Mouse (Mus musculus) stomach, postnatal 0 days (tissue): ENCODE results near the gene C1qtnf5. TPM values are rescaled to one million over a fixed set of nuclear protein-coding genes. Genes with fewer than 3 reads are reported as not detected.
A peak's percentile ranks its signal among the peaks of the same experiment; 100 is the strongest.

Experiments
- ATAC-seq: fragments of 200-750 bp; cut with Nextera tagmentation; 2 replicates; pipeline ENCODE4 v1.8.0; 2017; ENCODE audit not compliant: low FRiP score, low TSS enrichment
- DNase-seq: peaks from one replicate; pipeline ENCODE4 v3.0.0-alpha.2; 2016; ENCODE audit warnings: low spot score
- H3K27ac ChIP-seq: fragments of 300-500 bp; sonication (generic); replicated peaks from 2 replicates; pipeline ENCODE4 v1.5.1; 2014; ENCODE audit warnings: mild to moderate bottlenecking, control low read depth
- H3K27me3 ChIP-seq: fragments of 300-500 bp; sonication (generic); 2 replicates; pipeline ENCODE4 v1.6.1; 2014; ENCODE audit warnings: low read length; ENCODE audit not compliant: control insufficient read depth, insufficient read depth
- H3K36me3 ChIP-seq: fragments of 300-500 bp; sonication (generic); 2 replicates; pipeline ENCODE4 v1.6.1; 2014; ENCODE audit warnings: low read length, mixed read lengths; ENCODE audit not compliant: control insufficient read depth, insufficient read depth
- H3K4me1 ChIP-seq: fragments of 300-500 bp; sonication (generic); replicated peaks from 2 replicates; pipeline ENCODE4 v1.6.1; 2014; ENCODE audit warnings: antibody characterized with exemption; ENCODE audit not compliant: control insufficient read depth, insufficient read depth
- H3K4me2 ChIP-seq: fragments of 300-500 bp; sonication (generic); replicated peaks from 2 replicates; pipeline ENCODE4 v1.6.1; 2014; ENCODE audit warnings: low read depth, mild to moderate bottlenecking, control low read depth, moderate library complexity
- H3K4me3 ChIP-seq: fragments of 300-500 bp; sonication (generic); 2 replicates; pipeline ENCODE4 v1.5.1; 2014; ENCODE audit warnings: low read depth, low read length, control low read depth
- H3K9ac ChIP-seq: fragments of 300-500 bp; sonication (generic); 2 replicates; pipeline ENCODE4 v1.6.1; 2014; ENCODE audit warnings: mild to moderate bottlenecking, low read length, control low read depth, mixed read lengths
- H3K9me3 ChIP-seq: fragments of 300-500 bp; sonication (generic); 2 replicates; pipeline ENCODE4 v1.6.1; 2016; ENCODE audit warnings: low read length; ENCODE audit not compliant: control insufficient read depth
- CTCF ChIP-seq: IDR thresholded peaks from 2 replicates; pipeline ENCODE4 v1.5.1; 2016; ENCODE audit warnings: antibody characterized with exemption, low read depth, mild to moderate bottlenecking, moderate library complexity
- EP300 ChIP-seq: optimal IDR thresholded peaks from 2 replicates; pipeline ENCODE3; 2016; ENCODE audit warnings: antibody characterized with exemption
- WGBS: fragments of 180-500 bp; shearing (Covaris S2); extraction: QIAGEN DNeasy Blood & Tissue Kit; methylation state at CpG from one replicate; pipeline ENCODE4 v1.1.7; 2014; 5-methylcytosine and 5-hydroxymethylcytosine counted together
- polyA plus RNA-seq: library from polyadenylated mRNA; unstranded; fragments of >200 nt; fragmentation: Nextera tagmentation; extraction: Ambion mirVana; gene quantifications from 2 replicates; pipeline ENCODE4 v1.2.1, GENCODE M21; 2015

Gene C1qtnf5
- polyA plus RNA-seq, 1 experiment from 2014 or later = 5.3 TPM

DNA sequence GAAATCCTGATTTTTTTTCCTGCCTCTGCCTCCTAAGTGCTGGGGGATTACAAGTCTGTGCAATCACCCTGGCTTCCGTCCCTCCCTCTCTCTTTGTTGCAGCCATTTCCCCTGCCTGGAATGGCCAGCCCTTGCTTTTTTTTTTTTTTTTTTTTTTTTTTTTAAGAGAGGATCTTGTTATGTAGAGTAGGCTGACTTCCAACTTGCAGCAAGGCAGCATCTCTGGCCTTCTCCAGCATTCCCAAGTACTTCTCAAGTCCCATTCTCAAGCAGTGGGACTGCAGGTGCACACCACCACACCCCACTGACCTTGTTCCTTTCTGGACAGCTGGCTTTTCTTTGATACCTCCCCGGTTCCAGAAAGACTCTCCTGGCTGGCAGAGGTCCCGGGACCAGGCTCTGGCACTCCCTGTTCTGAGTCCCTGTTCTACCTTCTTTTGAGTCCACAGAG, 20.3 kb downstream of the C1qtnf5 start:
- Histone ChIP-seq H3K4me3 (no peak overlapping the region), H3K9ac (no peak overlapping the region), H3K4me2 (no peak overlapping the region), H3K9me3 (no peaks in the 10 kb centered on the region), H3K27me3 (no peaks in the 10 kb centered on the region), H3K4me1 (peaks cover 6% of the 10 kb centered on the region), H3K36me3 (no peaks in the 10 kb centered on the region), H3K27ac (no peak overlapping the region)
- ATAC-seq (no peak), DNase-seq (no peak)
- 54% methylated on average over 3 of the region's 3 CpGs for WGBS
- TF ChIP-seq CTCF (no peak), EP300 (no peak)

GRCm38 (mm10) chr9:44129633-44130032, 22.6 kb downstream of the C1qtnf5 start:
- WGBS = 11% methylated on average over 9 of the region's 9 CpGs
- H3K27ac ChIP-seq = peak overlapping the region; percentile 93
- DNase-seq (no peak), ATAC-seq (0 out of 2 replicates have a peak, but pooled peaks have one; percentile 0)
- no peaks in the 10 kb centered on the region for H3K27me3 ChIP-seq
- TF ChIP-seq CTCF (no peak), EP300 (no peak)
- peak overlapping the region; percentile 68 for H3K9ac ChIP-seq
- peak overlapping the region; percentile 39 for H3K4me3 ChIP-seq
- H3K4me1 ChIP-seq = peaks cover 7% of the 10 kb centered on the region
- H3K36me3 ChIP-seq = no peaks in the 10 kb centered on the region
- H3K9me3 ChIP-seq = no peaks in the 10 kb centered on the region
- H3K4me2 ChIP-seq = peak overlapping the region; percentile 64

DNA sequence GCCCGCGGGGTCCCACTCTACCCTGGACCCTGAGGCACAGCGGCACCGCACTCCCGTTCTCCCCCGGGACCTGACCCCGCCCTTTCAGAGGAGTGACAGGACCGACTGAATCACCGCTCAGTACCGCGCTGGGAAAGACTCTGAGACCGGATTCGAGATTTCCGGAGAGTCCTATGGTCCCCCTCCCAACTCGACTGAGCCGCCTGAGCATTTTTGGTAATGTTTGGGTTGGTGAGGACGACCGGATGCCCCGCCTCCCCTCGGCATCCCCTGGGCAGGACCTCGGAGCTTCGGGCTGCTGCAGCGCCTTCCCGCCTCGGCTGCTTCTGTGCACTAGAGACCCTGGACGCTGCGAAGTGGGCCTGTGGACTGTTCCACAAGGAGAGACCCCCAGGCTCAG, 23.0 kb downstream of the C1qtnf5 start:
- ATAC-seq (peak; percentile 73), DNase-seq (peak; percentile 54)
- H3K9me3 ChIP-seq = no peaks in the 10 kb centered on the region
- TF ChIP-seq EP300 (no peak), CTCF (no peak)
- H3K9ac ChIP-seq = peak overlapping the region; percentile 68
- no peaks in the 10 kb centered on the region for H3K36me3 ChIP-seq
- peak overlapping the region; percentile 39 for H3K4me3 ChIP-seq
- H3K4me2 ChIP-seq = peak overlapping the region; percentile 64
- 1% methylated on average over 27 of the region's 27 CpGs for WGBS
- H3K27ac ChIP-seq = peak overlapping the region; percentile 93
- H3K4me1 ChIP-seq = peaks cover 8% of the 10 kb centered on the region
- no peaks in the 10 kb centered on the region for H3K27me3 ChIP-seq

DNA sequence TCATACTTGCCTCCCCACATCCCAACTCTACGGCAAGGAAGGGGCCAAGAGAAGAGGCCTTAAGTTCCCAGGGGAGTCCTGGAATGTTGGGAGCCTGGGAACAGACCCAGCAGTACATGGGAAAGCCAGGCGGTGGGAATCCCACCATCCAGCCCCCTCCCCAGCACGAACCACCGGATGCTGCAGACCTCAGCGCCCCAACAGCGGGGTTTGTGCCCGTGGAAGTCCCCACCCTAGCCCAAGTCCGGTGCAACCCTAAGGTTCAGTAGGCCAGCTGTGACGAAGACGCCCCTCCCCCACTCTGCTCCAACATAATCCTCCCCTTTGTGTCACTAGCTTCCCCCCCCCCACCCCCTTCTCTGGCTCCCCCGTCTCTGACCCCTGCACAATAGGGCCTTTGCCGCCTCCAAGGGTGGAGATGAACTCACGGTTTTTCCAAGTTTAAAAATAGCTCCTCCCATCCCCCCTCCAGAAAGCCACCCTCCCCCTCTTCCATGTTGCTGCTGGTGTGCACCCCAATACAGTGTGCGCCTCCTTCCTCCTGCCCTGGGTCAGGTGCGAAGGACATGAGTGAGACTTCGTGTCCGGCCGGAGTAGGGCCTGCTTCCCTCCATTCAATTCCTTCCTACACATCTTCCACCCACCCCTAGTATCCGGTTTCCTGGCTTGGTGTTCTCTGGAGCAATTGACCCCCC, 23.7 kb downstream of the C1qtnf5 start:
- ATAC-seq (peak; percentile 4; the same call in 1 of the 2 replicates), DNase-seq (no peak)
- H3K36me3 ChIP-seq = no peaks in the 10 kb centered on the region
- WGBS = 25% methylated on average over 19 of the region's 19 CpGs
- no peak for TF ChIP-seq CTCF
- TF ChIP-seq EP300 = no peak
- H3K27ac ChIP-seq = peak overlapping the region; percentile 93
- H3K4me3 ChIP-seq = no peak overlapping the region; the same call in 1 of the 2 replicates
- no peaks in the 10 kb centered on the region for H3K9me3 ChIP-seq
- H3K4me2 ChIP-seq = peak overlapping the region; percentile 64
- H3K9ac ChIP-seq = peak overlapping the region; percentile 68
- peaks cover 8% of the 10 kb centered on the region for H3K4me1 ChIP-seq
- H3K27me3 ChIP-seq = no peaks in the 10 kb centered on the region

- Histone ChIP-seq H3K36me3 (no peaks in the 10 kb centered on the region), H3K27me3 (no peaks in the 10 kb centered on the region), H3K27ac (peak overlapping the region; percentile 93), H3K4me1 (peaks cover 8% of the 10 kb centered on the region), H3K9ac (no peak overlapping the region), H3K4me3 (no peak overlapping the region), H3K4me2 (no peak overlapping the region), H3K9me3 (no peaks in the 10 kb centered on the region)
- ATAC-seq (0 out of 2 replicates have a peak, but pooled peaks have one; percentile 6), DNase-seq (no peak)
- WGBS = 46% methylated on average over 7 of the region's 7 CpGs
- no peak for TF ChIP-seq CTCF
- TF ChIP-seq EP300 = no peak
Observed at GRCm38 (mm10) chr9:44131276-44131590, 24.2 kb downstream of the C1qtnf5 start.

DNA sequence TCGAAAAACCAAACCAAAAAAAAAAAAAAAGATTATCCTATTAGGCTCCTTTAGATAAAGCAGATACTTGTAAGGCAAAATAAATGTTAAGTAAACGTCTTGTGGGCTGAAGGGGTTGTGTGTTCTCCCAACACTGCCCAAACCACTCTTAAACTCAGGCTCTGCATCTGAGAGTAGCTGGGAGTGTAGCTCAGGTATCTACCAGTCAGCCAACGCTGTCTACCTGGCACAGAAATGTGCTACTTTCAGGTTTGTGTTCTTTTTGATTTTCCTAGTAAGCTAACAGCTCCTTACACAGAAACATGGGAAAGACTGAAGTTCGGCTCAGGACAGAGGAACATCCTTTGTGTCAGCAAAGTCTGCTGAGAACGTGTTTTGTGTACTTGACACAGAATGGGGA, 25.2 kb downstream of the C1qtnf5 start:
- Histone ChIP-seq H3K9ac (no peak overlapping the region), H3K9me3 (no peaks in the 10 kb centered on the region), H3K4me2 (no peak overlapping the region), H3K27ac (no peak overlapping the region), H3K27me3 (no peaks in the 10 kb centered on the region), H3K4me3 (no peak overlapping the region), H3K4me1 (peaks cover 10% of the 10 kb centered on the region), H3K36me3 (no peaks in the 10 kb centered on the region; the same call in 1 of the 2 replicates)
- ATAC-seq (no peak), DNase-seq (no peak)
- 59% methylated on average over 5 of the region's 5 CpGs for WGBS
- TF ChIP-seq CTCF = no peak
- no peak for TF ChIP-seq EP300
